Mouse (Mus musculus) thymus, adult 18-20 months (tissue): Measurements from ENCODE around the gene Ints14.
A peak's percentile ranks its signal among the peaks of the same experiment; 100 is the strongest.
"Not testable (repeated sequence)": the region's sequence is repeated elsewhere in the genome, so short reads cannot be mapped to it uniquely, and the experiment has no call there.

Experiments used
- DNase-seq, 2 experiments: peaks; one replicate each; pipeline ENCODE4 v3.0.0; 2022; ENCODE audit warnings: mixed read lengths in 2 of 2

Ints14 gene

DNA sequence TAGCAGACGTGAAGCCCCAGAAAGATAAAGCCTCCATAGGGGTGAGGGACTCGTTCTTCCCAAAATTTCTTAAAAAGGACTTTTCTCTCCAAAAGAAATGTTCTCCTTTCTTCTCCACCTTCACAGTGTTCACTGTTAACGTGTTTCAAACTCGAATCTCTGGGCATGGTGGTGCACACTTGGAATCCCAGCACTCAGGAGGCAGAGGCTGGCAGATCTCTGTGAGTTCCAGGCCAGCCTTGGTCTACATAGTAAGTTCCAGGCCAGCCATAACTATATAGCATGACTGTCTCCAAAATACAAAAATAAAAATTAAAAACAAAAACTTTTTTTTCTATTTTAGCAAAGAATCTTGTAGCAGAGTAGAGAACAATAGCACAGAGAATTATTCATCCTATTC, 59.4 kb downstream of the Ints14 start:
- no peak for DNase-seq

DNA sequence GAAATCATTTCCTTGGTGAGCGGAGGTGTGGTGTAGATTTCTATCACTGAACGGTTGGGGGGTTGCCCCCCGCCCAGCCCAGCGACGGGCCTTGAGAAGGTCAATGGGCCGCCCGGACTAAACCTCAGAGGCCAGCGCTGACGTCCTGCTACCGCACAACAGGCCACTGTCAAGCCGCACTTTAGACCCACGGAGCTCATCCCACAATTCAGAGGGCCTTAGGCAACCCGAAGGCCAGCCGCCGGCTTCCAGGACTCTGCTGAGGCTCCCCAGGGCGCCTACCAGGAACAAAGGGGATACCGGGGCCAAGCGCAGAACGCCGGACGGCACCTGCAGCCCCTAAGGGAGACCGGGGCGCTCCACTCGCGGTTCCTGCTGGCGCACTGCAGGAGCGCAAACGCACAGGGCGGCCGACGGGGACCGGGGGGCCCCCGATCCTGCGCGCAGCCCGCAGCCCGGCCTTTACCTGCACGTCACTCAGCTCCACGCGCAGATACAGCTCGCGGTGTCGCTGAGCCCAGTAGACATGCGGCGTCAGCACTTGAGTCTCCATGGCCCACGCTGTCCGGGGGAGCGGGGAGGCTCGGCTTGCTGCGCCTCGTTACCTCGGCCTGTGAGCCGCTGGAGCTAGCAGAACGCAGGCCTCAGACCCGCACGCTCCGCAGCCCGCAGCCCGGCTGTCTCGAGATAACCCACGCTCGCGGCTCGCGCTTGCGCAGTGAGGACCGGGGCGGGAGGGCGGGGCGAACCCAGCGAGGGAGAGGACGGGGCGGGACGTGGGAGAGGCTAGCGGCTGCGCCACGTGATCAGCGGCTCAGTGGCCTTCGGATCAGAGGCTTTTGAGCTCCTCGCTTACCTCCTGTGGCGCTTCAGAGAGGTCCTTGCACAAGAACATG, 60.5 kb downstream of the Ints14 start, which contains the start of gene Hacd3:
Hacd3 (minus strand) TSS at position 703 of the 896 bp plus-strand sequence.
- peak; percentile 73 to 80 for DNase-seq

DNA sequence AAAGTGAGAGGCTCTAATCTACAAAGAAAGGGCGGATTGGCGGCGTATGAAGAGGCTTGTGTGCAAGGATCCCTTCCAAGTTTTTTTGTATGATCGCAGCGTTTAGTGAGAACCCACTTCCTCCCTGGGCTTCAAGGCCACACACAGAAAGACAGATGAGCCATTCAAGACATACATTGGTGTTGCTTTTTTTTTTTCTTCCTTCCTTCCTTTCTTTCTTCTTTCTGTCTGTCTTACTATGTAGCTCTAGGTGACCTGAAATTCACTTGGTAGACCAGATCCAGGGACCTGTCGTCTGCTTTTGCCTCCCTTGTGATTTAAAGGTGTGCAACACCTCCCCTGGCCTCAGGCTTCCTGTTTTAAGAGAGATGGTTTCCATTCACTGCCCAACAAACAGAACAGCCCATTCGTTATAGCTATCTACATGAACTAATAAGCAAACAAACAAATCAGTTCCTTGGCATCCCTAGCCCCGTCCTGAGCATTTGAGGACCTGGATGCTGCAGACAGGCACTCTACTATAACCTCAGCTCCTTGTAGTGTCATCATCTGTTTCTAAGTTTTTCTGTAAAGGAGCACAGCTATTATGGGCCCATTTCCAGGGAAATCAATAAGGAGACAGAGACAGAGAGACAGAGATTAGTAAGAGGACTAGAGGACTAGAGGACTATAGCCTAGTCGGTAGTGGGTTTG, 61.3 kb downstream of the Ints14 start:
- peak in 1 of 2 experiments; percentile 12 for DNase-seq

DNA sequence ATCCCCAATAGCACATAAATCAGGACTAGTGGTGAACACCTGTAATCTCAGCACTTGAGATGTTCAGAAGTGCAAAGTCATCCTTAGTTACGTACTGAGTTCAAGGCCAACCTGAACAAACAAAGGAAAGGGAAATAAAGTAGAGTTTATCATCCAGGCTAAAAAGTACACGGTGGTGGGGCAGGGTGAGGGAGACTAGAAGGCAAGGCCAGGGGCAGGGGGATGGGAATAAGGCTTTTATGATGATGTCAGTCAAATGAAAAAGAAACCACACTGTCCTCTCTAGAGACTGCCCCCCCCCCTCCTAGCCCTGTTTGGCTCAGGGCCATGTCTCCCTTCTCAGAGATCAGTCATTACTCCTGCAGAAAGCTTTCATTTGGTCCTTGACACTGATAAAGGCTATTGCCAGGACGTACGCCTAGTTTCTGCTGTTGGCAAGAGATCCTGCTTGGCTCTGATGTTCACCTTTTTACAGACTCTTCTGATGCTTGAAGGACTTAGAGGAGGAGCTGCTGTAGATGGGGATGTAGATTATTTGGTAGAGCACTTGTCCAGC, 62.0 kb downstream of the Ints14 start:
- DNase-seq, result no peak

DNA sequence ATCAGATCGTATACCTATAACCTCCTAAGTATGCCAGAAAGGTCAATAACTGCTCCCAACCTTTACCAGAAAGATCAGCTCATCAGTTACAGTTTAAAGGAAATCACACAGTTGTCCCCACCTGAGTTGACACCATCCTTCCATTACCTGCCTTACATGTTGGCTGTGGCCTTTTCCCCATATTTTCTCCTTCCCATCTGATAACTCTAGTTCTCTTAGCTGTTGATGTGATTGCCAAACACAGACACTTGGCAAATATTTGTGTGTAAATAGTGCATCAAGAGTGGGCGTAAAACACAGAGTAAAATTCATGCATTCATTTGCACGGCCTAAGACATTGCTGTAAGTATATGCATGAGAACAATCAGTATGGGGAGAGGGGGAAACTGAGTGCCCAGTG, 62.7 kb downstream of the Ints14 start:
- no peak for DNase-seq

DNA sequence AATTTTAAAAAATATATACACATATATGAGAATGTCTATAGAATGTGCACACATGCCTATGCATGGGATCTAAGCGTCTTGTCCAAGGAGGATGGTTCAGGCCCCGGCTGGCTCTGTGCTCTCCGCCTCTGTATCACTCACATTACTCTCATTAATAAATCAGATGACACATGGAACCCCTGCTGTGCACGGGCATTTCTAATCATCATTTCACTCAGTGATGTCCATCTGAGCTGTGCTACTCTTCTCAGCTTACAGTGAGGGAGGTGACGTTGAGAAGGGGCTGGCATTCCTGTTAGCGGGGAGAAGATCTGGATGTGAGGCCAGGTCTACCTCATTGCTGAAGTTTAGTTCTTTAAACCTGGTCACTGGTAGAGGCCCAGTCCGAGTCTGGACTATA, 66.5 kb downstream of the Ints14 start:
- no peak for DNase-seq

DNA sequence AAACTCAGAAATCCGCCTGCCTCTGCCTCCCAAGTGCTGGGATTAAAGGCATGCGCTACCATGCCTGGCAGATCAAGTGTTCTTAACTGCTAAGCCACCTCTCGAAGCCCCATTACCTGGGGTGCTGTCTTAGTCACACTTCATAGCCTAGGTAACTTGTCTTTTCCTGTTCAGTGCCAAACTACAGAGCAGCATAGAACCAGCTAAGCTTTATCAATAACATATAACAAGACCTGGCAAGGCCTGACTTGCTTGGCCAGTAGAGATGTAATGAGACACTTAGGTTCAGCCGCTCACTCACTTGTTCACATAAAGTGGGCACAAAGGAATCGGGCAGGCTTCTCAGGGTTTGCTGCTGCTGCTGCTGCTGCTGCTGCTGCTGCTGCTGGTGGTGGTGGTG, 67.6 kb downstream of the Ints14 start:
- no peak for DNase-seq

DNA sequence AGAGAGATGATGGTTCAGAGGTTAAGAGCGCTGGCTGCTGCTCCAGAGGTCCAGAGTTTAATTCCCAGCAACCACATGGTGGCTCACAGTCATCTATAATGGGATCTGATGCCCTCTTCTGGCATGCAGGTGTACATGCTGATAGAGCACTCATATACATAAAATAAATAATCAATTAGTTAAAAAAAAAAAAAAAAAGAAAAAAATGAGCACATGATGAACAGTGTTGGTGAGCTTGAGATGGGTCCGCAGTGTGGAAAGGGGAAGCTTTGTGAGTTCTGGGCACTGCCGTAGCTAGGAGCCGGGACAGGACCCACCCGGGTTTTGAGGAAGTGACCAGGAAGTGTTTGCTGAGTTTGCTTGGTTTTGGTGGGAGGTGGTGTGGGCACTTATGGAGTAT, 70.7 kb downstream of the Ints14 start:
- DNase-seq, result not testable (repeated sequence)

DNA sequence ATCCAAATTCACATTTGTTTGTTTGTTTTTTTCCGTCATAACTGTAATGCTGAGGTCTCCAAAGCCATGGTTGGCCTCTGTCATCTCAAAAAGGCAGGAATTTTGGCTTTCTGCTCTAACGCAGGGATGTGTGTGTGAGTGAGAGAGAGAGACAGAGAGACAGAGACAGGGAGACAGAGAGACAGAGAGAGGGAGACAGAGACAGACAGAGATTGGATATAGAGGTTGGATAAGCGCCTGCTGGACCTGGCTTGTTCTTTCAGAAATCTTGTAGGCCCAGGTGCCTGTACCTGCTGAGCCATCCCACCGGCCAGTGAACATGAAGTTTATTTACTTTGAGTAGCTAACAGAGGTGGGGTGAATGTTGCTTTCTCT, 71.2 kb downstream of the Ints14 start:
- no peak for DNase-seq

DNA sequence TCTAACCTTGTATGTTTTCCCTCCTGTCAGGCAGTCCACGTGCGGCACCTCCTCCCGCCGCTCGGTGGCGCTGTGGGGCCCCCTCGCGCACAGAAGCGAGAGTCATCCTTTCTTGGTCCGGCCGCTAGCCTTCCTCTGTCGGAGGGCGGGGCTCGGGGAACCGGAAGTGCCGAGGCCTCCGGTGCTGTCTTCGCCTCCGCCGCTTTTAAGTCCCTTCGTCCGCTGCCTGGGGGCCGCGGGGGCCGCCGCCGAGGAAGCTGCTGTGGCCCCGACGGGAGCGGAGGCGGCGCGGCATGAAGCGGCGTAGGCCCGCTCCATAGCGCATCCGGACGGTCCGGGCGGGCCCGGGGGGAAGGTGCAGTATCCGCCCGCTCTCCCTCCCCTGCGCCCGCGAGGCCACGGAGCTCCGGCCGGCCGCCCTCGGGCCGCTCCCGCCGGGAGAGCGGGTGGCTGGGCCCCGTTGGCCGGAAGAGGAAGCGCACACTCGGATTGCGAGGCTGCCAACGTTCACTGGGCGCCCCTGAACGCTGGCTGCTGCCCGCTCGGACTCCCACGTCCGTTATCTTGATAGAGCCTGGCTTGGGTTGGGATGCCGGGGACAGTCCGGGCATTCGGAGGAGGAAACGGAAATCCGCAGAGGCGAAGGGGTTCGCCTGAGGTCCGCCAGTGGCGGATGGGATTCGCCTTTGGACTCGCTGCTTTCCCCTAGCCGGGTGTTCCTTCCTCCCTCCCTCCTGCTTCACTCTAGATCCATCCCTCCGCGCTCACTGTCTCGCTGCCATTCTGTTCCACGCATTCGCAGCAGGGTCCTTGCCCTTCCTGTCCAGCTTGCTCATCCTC, 71.8 kb downstream of the Ints14 start, which contains the start of gene Dpp8:
Dpp8 (plus strand) TSS at position 146 of the 840 bp plus-strand sequence.
- DNase-seq, result peak; percentile 87 to 91

DNA sequence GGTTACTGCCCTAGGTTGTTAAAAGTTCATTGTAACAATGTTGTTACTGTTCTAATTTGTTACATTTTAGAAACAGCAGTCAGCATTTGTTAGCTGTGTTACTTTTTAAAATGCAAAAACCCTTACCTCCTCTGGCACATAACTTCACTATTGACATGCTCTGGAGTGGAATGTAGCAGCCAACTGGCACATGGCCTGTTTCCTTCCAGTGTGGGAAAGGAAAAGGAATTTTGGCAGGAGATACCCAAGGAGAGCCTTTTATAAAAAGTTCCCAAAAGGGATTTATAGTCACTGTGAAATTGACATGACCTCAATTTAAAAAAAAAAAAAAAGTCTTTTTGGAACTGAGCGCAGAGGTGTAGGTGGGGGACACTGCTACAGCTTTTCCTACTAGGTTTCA, 75.8 kb downstream of the Ints14 start:
- DNase-seq, result no peak
